Mouse (Mus musculus): ENCODE data around the gene Gnb1. TPM values are rescaled to one million over a fixed set of nuclear protein-coding genes. Genes with fewer than 3 reads are reported as not detected.

Gene Gnb1
- total and polyA plus RNA-seq, 3 experiments, result 147 to 257 (median 151) TPM

GRCm38 (mm10) chr4:155601091-155601996 lies 110.2 kb downstream of the Gnb1 start, which contains the start of gene Slc35e2:
TSS of gene Slc35e2 (plus strand) at chr4:155601416.
- under 1% methylated on average over 63 of the region's 65 CpGs for whole genome bisulfite sequencing
- H3K4me1 ChIP-seq (ENCODE audit: control insufficient read depth, insufficient read depth, low read length), result no peaks in the 10 kb centered on the region
- H3K79me2 ChIP-seq (replicated peaks; ENCODE audit: control insufficient read depth, insufficient read depth, low read length), result no peaks in the 10 kb centered on the region
- peak within 1 kb of the TSS; percentile 99 for H3K4me3 ChIP-seq
- H3K27ac ChIP-seq, result peak within 1 kb of the TSS; percentile 100
- TF ChIP-seq EP300 (IDR thresholded peaks at IDR 0.05; ENCODE audit: insufficient read depth, low read depth, low read length), result peak; percentile 68; the same call in 1 of the 2 replicates
- TF ChIP-seq CTCF (IDR thresholded peaks at IDR 0.05), result peak; percentile 45
- peak; percentile 90 for TF ChIP-seq POLR2A (IDR thresholded peaks at IDR 0.05; ENCODE audit: insufficient read depth, low read depth, low read length)
- intact Hi-C loops (cut with DNase I), result loop anchor here (2.0 kb wide), 2 partner anchors 23 to 39 kb away; partner anchors contain the start of genes Cdk11b and Nadk
- H3K36me3 ChIP-seq (ENCODE audit: control insufficient read depth, insufficient read depth, low read length), result peaks cover 3% of the 10 kb centered on the region; the same call in 1 of the 2 replicates
- H3K9ac ChIP-seq (ENCODE audit: low read depth, low read length), result peak within 1 kb of the TSS; percentile 94
- DNase-seq, result peak; percentile 95
- H3K27me3 ChIP-seq (ENCODE audit: control insufficient read depth, insufficient read depth, low read length), result no peaks in the 10 kb centered on the region

- intact Hi-C loops (cut with DNase I), result loop anchor here (2.0 kb wide), 2 partner anchors 23 to 39 kb away; partner anchors contain the start of genes Cdk11b and Nadk
- WGBS, result 2% methylated on average over 31 of the region's 31 CpGs
- no peaks in the 10 kb centered on the region for H3K4me1 ChIP-seq (ENCODE audit: control insufficient read depth, insufficient read depth, low read length)
- H3K36me3 ChIP-seq (ENCODE audit: control insufficient read depth, insufficient read depth, low read length), result peaks cover 3% of the 10 kb centered on the region; the same call in 1 of the 2 replicates
- H3K27ac ChIP-seq, result peak overlapping the region; percentile 100
- no peaks in the 10 kb centered on the region for H3K79me2 ChIP-seq (replicated peaks; ENCODE audit: control insufficient read depth, insufficient read depth, low read length)
- H3K9ac ChIP-seq (ENCODE audit: low read depth, low read length), result peak overlapping the region; percentile 94
- no peaks in the 10 kb centered on the region for H3K27me3 ChIP-seq (ENCODE audit: control insufficient read depth, insufficient read depth, low read length)
- TF ChIP-seq POLR2A (IDR thresholded peaks at IDR 0.05; ENCODE audit: insufficient read depth, low read depth, low read length) (no peak), EP300 (IDR thresholded peaks at IDR 0.05; ENCODE audit: insufficient read depth, low read depth, low read length) (no peak), CTCF (IDR thresholded peaks at IDR 0.05) (no peak)
- no peak for DNase-seq
- peak overlapping the region; percentile 99 for H3K4me3 ChIP-seq
These were observed 110.9 kb downstream of the Gnb1 start for GRCm38 (mm10) chr4:155601997-155602456.

GRCm38 (mm10) chr4:155602753-155603152 lies 111.6 kb downstream of the Gnb1 start:
- Histone ChIP-seq H3K9ac (ENCODE audit: low read depth, low read length) (no peak overlapping the region), H3K4me1 (ENCODE audit: control insufficient read depth, insufficient read depth, low read length) (no peaks in the 10 kb centered on the region), H3K36me3 (ENCODE audit: control insufficient read depth, insufficient read depth, low read length) (peaks cover 3% of the 10 kb centered on the region; the same call in 1 of the 2 replicates), H3K27me3 (ENCODE audit: control insufficient read depth, insufficient read depth, low read length) (no peaks in the 10 kb centered on the region), H3K27ac (no peak overlapping the region), H3K4me3 (no peak overlapping the region), H3K79me2 (replicated peaks; ENCODE audit: control insufficient read depth, insufficient read depth, low read length) (no peaks in the 10 kb centered on the region)
- no peak for DNase-seq
- no peak for TF ChIP-seq POLR2A (IDR thresholded peaks at IDR 0.05; ENCODE audit: insufficient read depth, low read depth, low read length)
- TF ChIP-seq CTCF (IDR thresholded peaks at IDR 0.05), result no peak
- 86% methylated on average over 1 of the region's 1 CpGs for WGBS
- intact Hi-C loops (cut with DNase I), result no loop called here

- intact Hi-C loops (cut with DNase I), result no loop called here
- Histone ChIP-seq H3K9ac (ENCODE audit: low read depth, low read length) (no peak overlapping the region), H3K27me3 (ENCODE audit: control insufficient read depth, insufficient read depth, low read length) (no peaks in the 10 kb centered on the region), H3K27ac (no peak overlapping the region), H3K4me1 (ENCODE audit: control insufficient read depth, insufficient read depth, low read length) (no peaks in the 10 kb centered on the region), H3K36me3 (ENCODE audit: control insufficient read depth, insufficient read depth, low read length) (peaks cover 3% of the 10 kb centered on the region; the same call in 1 of the 2 replicates), H3K79me2 (replicated peaks; ENCODE audit: control insufficient read depth, insufficient read depth, low read length) (no peaks in the 10 kb centered on the region), H3K4me3 (no peak overlapping the region)
- 91% methylated on average over 6 of the region's 6 CpGs for WGBS
- TF ChIP-seq POLR2A (IDR thresholded peaks at IDR 0.05; ENCODE audit: insufficient read depth, low read depth, low read length), result no peak
- TF ChIP-seq CTCF (IDR thresholded peaks at IDR 0.05), result no peak
- TF ChIP-seq EP300 (IDR thresholded peaks at IDR 0.05; ENCODE audit: insufficient read depth, low read depth, low read length), result no peak
- DNase-seq, result no peak
These were observed 112.6 kb downstream of the Gnb1 start for GRCm38 (mm10) chr4:155603801-155604200.

- Histone ChIP-seq H3K27ac (no peak overlapping the region), H3K4me3 (no peak overlapping the region), H3K9ac (ENCODE audit: low read depth, low read length) (no peak overlapping the region), H3K36me3 (ENCODE audit: control insufficient read depth, insufficient read depth, low read length) (peaks cover 3% of the 10 kb centered on the region; the same call in 1 of the 2 replicates), H3K27me3 (ENCODE audit: control insufficient read depth, insufficient read depth, low read length) (no peaks in the 10 kb centered on the region), H3K79me2 (replicated peaks; ENCODE audit: control insufficient read depth, insufficient read depth, low read length) (no peaks in the 10 kb centered on the region), H3K4me1 (ENCODE audit: control insufficient read depth, insufficient read depth, low read length) (no peaks in the 10 kb centered on the region)
- TF ChIP-seq POLR2A (IDR thresholded peaks at IDR 0.05; ENCODE audit: insufficient read depth, low read depth, low read length) (no peak), EP300 (IDR thresholded peaks at IDR 0.05; ENCODE audit: insufficient read depth, low read depth, low read length) (no peak), CTCF (IDR thresholded peaks at IDR 0.05) (no peak)
- WGBS, result 90% methylated on average over 4 of the region's 4 CpGs
- no peak for DNase-seq
- intact Hi-C loops (cut with DNase I), result no loop called here
These were observed 114.0 kb downstream of the Gnb1 start for GRCm38 (mm10) chr4:155605132-155605531.

Data from heart, adult 2 months (tissue).